Mouse (Mus musculus) thymus, postnatal 10 days (tissue): ENCODE data around the gene Id2.

Experiments used
- DNase-seq, 2 experiments: peaks; one replicate each; pipeline ENCODE4 v3.0.0; 2021; ENCODE audit warnings: low spot score in 2 of 2

Gene Id2

GRCm38 (mm10) chr12:25097052-25097209 is at the start of gene Id2:
Gene Id2, minus strand, starts transcription at chr12:25097140.
- no peak for DNase-seq

GRCm38 (mm10) chr12:25145344-25145698 is 48.4 kb upstream of the Id2 start:
- no peak for DNase-seq

DNA sequence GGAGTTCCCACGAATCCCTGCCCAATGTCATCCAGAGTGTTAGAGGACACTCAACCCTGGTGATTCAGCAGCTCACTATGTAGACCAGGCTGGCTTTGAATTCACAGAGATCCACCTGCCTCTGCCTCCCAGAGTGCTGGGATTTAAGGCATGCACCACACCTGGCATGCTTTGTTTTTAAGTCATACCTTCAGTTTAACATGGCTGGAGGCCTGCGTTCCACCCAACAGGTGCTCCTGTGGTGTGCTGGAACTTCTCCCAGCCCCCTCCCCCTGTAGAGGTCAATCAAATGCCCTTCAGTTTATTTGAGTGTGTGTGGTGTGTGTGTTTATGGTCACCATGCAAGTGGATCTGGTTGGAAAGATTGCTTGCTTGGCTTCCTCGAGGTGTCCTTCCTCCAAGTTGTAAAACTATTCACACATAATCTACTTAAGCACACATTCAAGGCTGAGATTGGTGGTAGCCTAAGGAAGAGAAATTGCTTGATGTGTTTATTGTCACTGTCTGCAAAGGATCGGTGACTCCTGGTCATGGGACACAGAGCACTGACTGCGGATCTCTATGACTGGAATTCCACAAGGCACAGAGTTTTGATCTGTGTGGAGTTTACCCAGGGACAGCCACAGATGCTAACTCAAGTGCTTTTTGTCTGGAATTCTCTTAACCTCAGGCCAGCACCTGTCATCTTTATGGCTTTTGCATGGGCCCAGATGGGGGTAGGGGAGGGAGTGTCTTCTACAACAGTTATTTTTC is 47.8 kb upstream of the Id2 start:
- DNase-seq, result no peak

GRCm38 (mm10) chr12:25143492-25143891 is 46.6 kb upstream of the Id2 start:
- no peak for DNase-seq

GRCm38 (mm10) chr12:25142251-25142650 is 45.3 kb upstream of the Id2 start:
- no peak for DNase-seq

- no peak for DNase-seq
These were observed 44.4 kb upstream of the Id2 start for GRCm38 (mm10) chr12:25141311-25141710.

DNA sequence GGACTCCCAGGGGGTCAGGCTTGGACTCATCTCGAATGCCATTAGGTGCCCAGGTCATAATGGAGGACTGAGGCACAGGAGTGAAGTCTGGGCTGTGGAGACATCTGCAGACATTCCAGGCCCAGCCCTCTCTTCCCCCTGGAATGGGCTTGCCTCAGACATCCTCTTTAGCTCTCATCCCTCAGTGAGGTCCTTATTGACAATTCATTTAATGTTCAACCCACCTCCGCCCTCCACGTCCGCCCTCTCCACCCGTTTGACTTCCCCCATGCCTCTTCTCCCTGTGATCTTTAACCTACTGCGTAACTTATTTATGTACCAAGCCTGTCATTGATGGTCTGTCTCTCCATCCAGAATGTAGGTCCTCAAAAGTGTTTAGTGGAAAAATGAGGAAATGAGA is 43.2 kb upstream of the Id2 start:
- DNase-seq, result no peak

DNA sequence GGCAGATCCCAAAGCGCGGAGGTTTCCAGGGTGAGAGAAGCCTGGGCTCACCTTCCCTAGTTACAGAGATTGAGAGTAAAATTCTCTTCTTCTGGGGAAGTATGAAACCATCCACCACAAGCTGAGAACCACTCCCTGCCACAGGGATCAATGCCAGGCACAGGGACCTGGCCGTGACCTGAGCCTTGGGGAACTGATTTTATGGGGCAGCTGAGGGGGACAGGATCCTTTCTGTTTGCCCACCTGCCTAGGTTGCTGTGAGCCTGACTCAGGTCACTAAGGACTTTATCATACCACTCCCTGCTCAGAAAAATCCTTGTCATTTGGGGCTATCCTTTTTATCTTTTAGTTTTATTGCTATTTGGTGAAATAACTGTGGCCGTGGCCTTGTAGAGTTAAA is 41.7 kb upstream of the Id2 start:
- no peak for DNase-seq

GRCm38 (mm10) chr12:25132046-25132445 is 35.1 kb upstream of the Id2 start:
- DNase-seq, result no peak

- no peak for DNase-seq
These were observed 30.7 kb upstream of the Id2 start for GRCm38 (mm10) chr12:25127629-25128028.

DNA sequence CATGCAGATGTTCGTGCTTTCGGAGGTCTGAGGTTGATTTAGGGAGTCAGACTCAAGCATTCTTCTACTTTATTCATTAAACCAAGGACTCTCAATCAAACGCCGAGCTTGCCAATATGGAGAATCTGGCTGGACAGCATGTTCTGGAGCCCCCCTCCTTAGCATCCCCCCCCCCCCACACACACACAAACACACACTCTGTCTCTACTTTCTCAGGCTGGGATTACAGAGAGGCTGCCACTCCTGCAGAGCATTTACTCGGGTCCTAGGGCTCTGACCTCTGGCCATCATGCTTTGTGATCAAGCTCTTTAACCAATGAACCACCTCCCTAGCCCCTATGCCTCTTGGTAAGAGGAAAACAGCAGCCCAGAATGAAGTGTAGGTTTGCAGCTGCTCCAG is 29.3 kb upstream of the Id2 start:
- no peak for DNase-seq

DNA sequence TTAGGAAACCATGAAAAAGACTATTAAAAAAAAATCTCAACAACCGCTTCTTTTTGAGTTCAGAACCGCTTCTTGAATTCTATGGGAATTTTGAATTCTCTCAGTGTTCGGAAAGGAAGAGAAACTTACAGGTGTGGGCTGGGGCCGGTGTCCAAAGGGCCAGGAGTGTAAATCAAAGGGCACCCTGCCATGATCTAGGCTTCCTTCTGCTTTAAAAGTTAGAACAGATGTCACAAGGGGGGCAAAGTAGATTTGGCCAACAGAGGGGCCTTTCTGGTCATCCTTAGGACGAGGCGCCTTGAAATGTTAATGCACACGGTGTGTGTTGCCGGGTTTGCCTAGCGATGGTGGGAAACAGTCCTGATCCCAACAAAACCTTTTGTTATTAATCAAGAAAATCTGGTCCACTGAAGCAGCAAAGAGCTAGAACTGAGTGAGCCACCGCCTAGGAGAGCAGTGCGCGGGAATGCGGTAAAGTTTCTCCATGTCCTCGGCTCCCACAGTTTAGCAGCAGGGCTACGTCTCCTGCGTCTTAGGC is 28.4 kb upstream of the Id2 start:
- DNase-seq, result no peak

- DNase-seq, result no peak
These were observed 27.7 kb upstream of the Id2 start for GRCm38 (mm10) chr12:25124431-25125238.

GRCm38 (mm10) chr12:25120753-25121152 is 23.8 kb upstream of the Id2 start:
- DNase-seq, result no peak

DNA sequence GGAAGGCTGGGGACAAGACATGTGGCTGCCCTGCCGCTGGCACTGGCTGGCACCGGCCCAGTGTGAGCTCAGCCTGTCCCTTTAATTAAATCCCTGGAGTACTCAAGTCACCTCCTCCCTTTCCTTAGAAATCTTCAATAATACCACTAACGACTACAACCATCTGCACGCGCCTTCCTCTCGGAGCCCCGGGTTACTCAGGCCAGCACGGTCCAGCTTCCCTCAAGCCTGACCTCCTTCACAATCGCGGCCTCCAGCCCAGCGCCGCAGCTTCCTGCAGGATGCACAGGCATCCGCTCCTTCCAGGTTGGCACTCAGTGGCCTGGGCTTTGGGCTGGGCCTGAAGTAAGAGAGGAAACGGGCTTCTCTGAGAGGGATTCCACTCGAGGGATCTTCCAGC is 22.3 kb upstream of the Id2 start:
- no peak for DNase-seq

- no peak for DNase-seq
These were observed 21.0 kb upstream of the Id2 start for GRCm38 (mm10) chr12:25117856-25118511.

GRCm38 (mm10) chr12:25116126-25116525 is 19.2 kb upstream of the Id2 start:
- DNase-seq, result no peak

DNA sequence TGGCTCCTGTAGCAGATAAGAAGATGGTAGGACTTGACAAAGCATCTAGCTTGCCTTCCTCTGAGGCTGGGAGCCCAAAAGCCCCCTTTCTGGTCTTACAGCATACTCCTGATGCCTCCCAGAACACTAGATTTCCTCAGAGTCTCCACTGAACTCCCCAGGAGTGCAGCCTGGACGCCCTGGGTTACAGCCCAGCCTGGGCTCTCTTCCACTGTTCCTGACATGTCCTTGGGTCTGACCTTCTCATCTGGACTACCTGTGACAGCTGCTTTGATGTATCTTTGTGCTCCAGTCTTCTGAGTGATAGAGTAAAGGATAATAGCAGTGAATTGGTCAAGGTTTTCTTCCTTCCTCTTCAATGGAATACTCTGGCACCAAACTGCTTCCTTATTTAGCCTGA is 17.5 kb upstream of the Id2 start:
- DNase-seq, result no peak

DNA sequence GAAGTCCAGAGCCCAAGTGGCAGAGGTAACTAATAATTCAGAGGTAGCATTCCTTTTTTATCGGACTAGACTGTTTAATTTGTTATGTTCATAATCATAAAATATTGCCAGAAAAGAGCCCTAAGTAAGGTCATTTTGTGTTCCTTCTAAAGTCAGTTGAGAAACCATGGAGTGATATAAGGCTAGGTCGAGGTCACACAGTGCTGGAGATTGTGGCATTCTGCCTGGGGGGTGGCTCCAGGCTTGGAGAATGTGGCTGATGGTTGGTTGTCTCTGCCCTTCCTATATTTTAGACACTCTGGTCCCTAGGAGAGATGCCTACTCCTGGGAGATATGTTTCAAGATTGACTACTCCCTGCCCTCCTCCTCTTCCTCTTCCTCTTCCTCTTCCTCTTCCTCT is 16.4 kb upstream of the Id2 start:
- DNase-seq, result no peak

GRCm38 (mm10) chr12:25112806-25113205 is 15.9 kb upstream of the Id2 start:
- no peak for DNase-seq

- DNase-seq, result no peak
These were observed 13.7 kb upstream of the Id2 start for GRCm38 (mm10) chr12:25110682-25111078.

DNA sequence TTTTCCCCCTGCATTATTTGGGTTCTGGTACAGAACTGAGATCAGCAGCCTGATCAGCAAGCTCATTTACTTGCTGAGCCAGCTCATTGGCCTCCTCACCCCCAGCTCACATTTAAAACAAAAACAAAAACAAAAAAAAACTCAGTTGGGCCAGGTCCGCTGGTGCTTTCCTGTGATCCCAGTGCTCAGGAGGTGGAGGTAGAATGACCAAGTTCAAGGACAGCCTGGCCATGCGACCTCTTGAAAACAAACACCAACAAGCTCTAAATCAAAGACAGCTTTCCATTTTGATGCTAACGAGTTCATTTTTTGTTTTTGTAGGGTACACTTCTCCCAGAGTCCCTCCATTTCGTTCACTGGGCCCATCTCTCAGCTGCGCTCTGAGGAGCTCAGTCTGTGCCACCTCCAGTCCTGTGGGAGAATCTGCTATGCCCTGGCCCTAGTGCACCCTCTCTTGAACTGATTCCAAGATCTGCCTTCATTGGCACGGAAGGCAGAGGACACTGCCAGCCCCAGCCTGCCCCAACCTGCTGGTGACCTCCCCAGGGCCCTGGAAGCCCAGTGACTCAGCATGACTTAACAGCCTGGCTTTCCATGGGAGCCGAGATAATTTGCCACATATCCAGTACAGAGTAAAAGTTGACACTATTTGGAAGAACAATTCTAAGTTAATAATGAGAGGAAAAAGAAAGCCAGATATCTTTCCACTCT is 13.2 kb upstream of the Id2 start:
- no peak for DNase-seq
